Mouse (Mus musculus): ENCODE results near the gene Ahctf1. TPM values are rescaled to one million over a fixed set of nuclear protein-coding genes. Genes with fewer than 3 reads are reported as not detected.
"Not testable (repeated sequence)": the region's sequence is repeated elsewhere in the genome, so short reads cannot be mapped to it uniquely, and the experiment has no call there.

Ahctf1 gene
- polyA plus RNA-seq, 1 experiment from 2014 or later, result 54.6 TPM

- 48% methylated on average over 1 of the region's 1 CpGs for WGBS
- no peaks in the 10 kb centered on the region for H3K27me3 ChIP-seq (replicated peaks; ENCODE audit: control insufficient read depth, insufficient read depth, low read length)
- H3K4me3 ChIP-seq (ENCODE audit: low read depth, low read length), result no peak overlapping the region
- DNase-seq (ENCODE audit: low spot score) (no peak), ATAC-seq (replicated peaks; ENCODE audit: low FRiP score) (no peak)
- no peak overlapping the region for H3K4me2 ChIP-seq
- H3K9ac ChIP-seq (ENCODE audit: low read depth, low read length), result no peak overlapping the region
- no peaks in the 10 kb centered on the region for H3K36me3 ChIP-seq (ENCODE audit: control insufficient read depth, insufficient read depth, low read length)
- no peaks in the 10 kb centered on the region for H3K9me3 ChIP-seq (ENCODE audit: control insufficient read depth, low read length)
- H3K4me1 ChIP-seq (replicated peaks; ENCODE audit: control insufficient read depth, insufficient read depth, low read length), result peaks cover 6% of the 10 kb centered on the region; the same call in 1 of the 2 replicates
- H3K27ac ChIP-seq (ENCODE audit: low read depth, low read length), result peak overlapping the region; percentile 1; the same call in 1 of the 2 replicates
Measured at GRCm38 (mm10) chr1:179835753-179836425, 32.4 kb upstream of the Ahctf1 start.

- Histone ChIP-seq H3K9me3 (ENCODE audit: control insufficient read depth, low read length) (no peaks in the 10 kb centered on the region), H3K27me3 (replicated peaks; ENCODE audit: control insufficient read depth, insufficient read depth, low read length) (no peaks in the 10 kb centered on the region), H3K4me1 (replicated peaks; ENCODE audit: control insufficient read depth, insufficient read depth, low read length) (peaks cover 6% of the 10 kb centered on the region; the same call in 1 of the 2 replicates), H3K4me3 (ENCODE audit: low read depth, low read length) (no peak overlapping the region), H3K9ac (ENCODE audit: low read depth, low read length) (no peak overlapping the region), H3K4me2 (no peak overlapping the region), H3K36me3 (ENCODE audit: control insufficient read depth, insufficient read depth, low read length) (no peaks in the 10 kb centered on the region), H3K27ac (ENCODE audit: low read depth, low read length) (no peak overlapping the region)
- WGBS, result 79% methylated on average over 1 of the region's 1 CpGs
- ATAC-seq (replicated peaks; ENCODE audit: low FRiP score), result no peak
- no peak for DNase-seq (ENCODE audit: low spot score)
Measured at GRCm38 (mm10) chr1:179833596-179833995, 30.1 kb upstream of the Ahctf1 start.

- no peak for DNase-seq (ENCODE audit: low spot score)
- Histone ChIP-seq H3K36me3 (ENCODE audit: control insufficient read depth, insufficient read depth, low read length) (no peaks in the 10 kb centered on the region), H3K4me1 (replicated peaks; ENCODE audit: control insufficient read depth, insufficient read depth, low read length) (peaks cover 6% of the 10 kb centered on the region; the same call in 1 of the 2 replicates), H3K27me3 (replicated peaks; ENCODE audit: control insufficient read depth, insufficient read depth, low read length) (no peaks in the 10 kb centered on the region), H3K27ac (ENCODE audit: low read depth, low read length) (no peak overlapping the region), H3K4me3 (ENCODE audit: low read depth, low read length) (no peak overlapping the region), H3K9me3 (ENCODE audit: control insufficient read depth, low read length) (no peaks in the 10 kb centered on the region), H3K9ac (ENCODE audit: low read depth, low read length) (no peak overlapping the region), H3K4me2 (no peak overlapping the region)
- 41% methylated on average over 7 of the region's 7 CpGs for WGBS
- no peak for ATAC-seq (replicated peaks; ENCODE audit: low FRiP score)
Measured at GRCm38 (mm10) chr1:179832710-179833240, 29.3 kb upstream of the Ahctf1 start.

GRCm38 (mm10) chr1:179828900-179829299, 25.4 kb upstream of the Ahctf1 start:
- H3K9ac ChIP-seq (ENCODE audit: low read depth, low read length), result no peak overlapping the region
- H3K9me3 ChIP-seq (ENCODE audit: control insufficient read depth, low read length), result no peaks in the 10 kb centered on the region
- H3K4me2 ChIP-seq, result no peak overlapping the region
- no peaks in the 10 kb centered on the region for H3K36me3 ChIP-seq (ENCODE audit: control insufficient read depth, insufficient read depth, low read length)
- WGBS, result 52% methylated on average over 4 of the region's 4 CpGs
- no peak overlapping the region for H3K27ac ChIP-seq (ENCODE audit: low read depth, low read length)
- no peaks in the 10 kb centered on the region for H3K27me3 ChIP-seq (replicated peaks; ENCODE audit: control insufficient read depth, insufficient read depth, low read length)
- no peak overlapping the region for H3K4me3 ChIP-seq (ENCODE audit: low read depth, low read length)
- DNase-seq (ENCODE audit: low spot score) (no peak), ATAC-seq (replicated peaks; ENCODE audit: low FRiP score) (no peak)
- H3K4me1 ChIP-seq (replicated peaks; ENCODE audit: control insufficient read depth, insufficient read depth, low read length), result no peaks in the 10 kb centered on the region

GRCm38 (mm10) chr1:179828051-179828450, 24.6 kb upstream of the Ahctf1 start:
- ATAC-seq (replicated peaks; ENCODE audit: low FRiP score) (no peak), DNase-seq (ENCODE audit: low spot score) (no peak)
- no peaks in the 10 kb centered on the region for H3K9me3 ChIP-seq (ENCODE audit: control insufficient read depth, low read length)
- H3K36me3 ChIP-seq (ENCODE audit: control insufficient read depth, insufficient read depth, low read length), result no peaks in the 10 kb centered on the region
- 84% methylated on average over 5 of the region's 5 CpGs for WGBS
- no peaks in the 10 kb centered on the region for H3K27me3 ChIP-seq (replicated peaks; ENCODE audit: control insufficient read depth, insufficient read depth, low read length)
- no peak overlapping the region for H3K9ac ChIP-seq (ENCODE audit: low read depth, low read length)
- H3K4me3 ChIP-seq (ENCODE audit: low read depth, low read length), result no peak overlapping the region
- no peak overlapping the region for H3K27ac ChIP-seq (ENCODE audit: low read depth, low read length)
- no peaks in the 10 kb centered on the region for H3K4me1 ChIP-seq (replicated peaks; ENCODE audit: control insufficient read depth, insufficient read depth, low read length)
- no peak overlapping the region for H3K4me2 ChIP-seq

- H3K27ac ChIP-seq (ENCODE audit: low read depth, low read length), result no peak overlapping the region
- ATAC-seq (replicated peaks; ENCODE audit: low FRiP score) (no peak), DNase-seq (ENCODE audit: low spot score) (no peak)
- no peak overlapping the region for H3K4me3 ChIP-seq (ENCODE audit: low read depth, low read length)
- H3K9me3 ChIP-seq (ENCODE audit: control insufficient read depth, low read length), result 0 out of 2 replicates have a peak, but pooled peaks cover 2% of the 10 kb centered on the region
- no peaks in the 10 kb centered on the region for H3K36me3 ChIP-seq (ENCODE audit: control insufficient read depth, insufficient read depth, low read length)
- 78% methylated on average over 5 of the region's 5 CpGs for WGBS
- H3K9ac ChIP-seq (ENCODE audit: low read depth, low read length), result no peak overlapping the region
- H3K27me3 ChIP-seq (replicated peaks; ENCODE audit: control insufficient read depth, insufficient read depth, low read length), result no peaks in the 10 kb centered on the region
- H3K4me2 ChIP-seq, result no peak overlapping the region
- H3K4me1 ChIP-seq (replicated peaks; ENCODE audit: control insufficient read depth, insufficient read depth, low read length), result no peaks in the 10 kb centered on the region
Measured at GRCm38 (mm10) chr1:179824549-179824948, 21.1 kb upstream of the Ahctf1 start.

GRCm38 (mm10) chr1:179818490-179819278, 15.2 kb upstream of the Ahctf1 start:
- not testable (repeated sequence) for H3K9ac ChIP-seq (ENCODE audit: low read depth, low read length); ATAC-seq (replicated peaks; ENCODE audit: low FRiP score); H3K9me3 ChIP-seq (ENCODE audit: control insufficient read depth, low read length); H3K4me3 ChIP-seq (ENCODE audit: low read depth, low read length); H3K4me1 ChIP-seq (replicated peaks; ENCODE audit: control insufficient read depth, insufficient read depth, low read length); DNase-seq (ENCODE audit: low spot score); H3K36me3 ChIP-seq (ENCODE audit: control insufficient read depth, insufficient read depth, low read length); H3K27me3 ChIP-seq (replicated peaks; ENCODE audit: control insufficient read depth, insufficient read depth, low read length); H3K27ac ChIP-seq (ENCODE audit: low read depth, low read length)
- peak overlapping the region; percentile 37 for H3K4me2 ChIP-seq
- 67% methylated on average over 11 of the region's 11 CpGs for WGBS

GRCm38 (mm10) chr1:179814616-179815015, 11.1 kb upstream of the Ahctf1 start:
- Histone ChIP-seq H3K27me3 (replicated peaks; ENCODE audit: control insufficient read depth, insufficient read depth, low read length) (no peaks in the 10 kb centered on the region), H3K36me3 (ENCODE audit: control insufficient read depth, insufficient read depth, low read length) (no peaks in the 10 kb centered on the region), H3K9me3 (ENCODE audit: control insufficient read depth, low read length) (no peaks in the 10 kb centered on the region), H3K4me3 (ENCODE audit: low read depth, low read length) (no peak overlapping the region), H3K4me1 (replicated peaks; ENCODE audit: control insufficient read depth, insufficient read depth, low read length) (peaks cover 14% of the 10 kb centered on the region), H3K27ac (ENCODE audit: low read depth, low read length) (no peak overlapping the region), H3K9ac (ENCODE audit: low read depth, low read length) (no peak overlapping the region), H3K4me2 (no peak overlapping the region)
- ATAC-seq (replicated peaks; ENCODE audit: low FRiP score) (no peak), DNase-seq (ENCODE audit: low spot score) (no peak)
- WGBS, result 82% methylated on average over 2 of the region's 2 CpGs

Measured in liver, embryonic 11.5 days (tissue).